Mouse (Mus musculus) ES-E14 (cell line): Measurements from ENCODE around the gene Zfp366. TPM values are rescaled to one million over a fixed set of nuclear protein-coding genes. Genes with fewer than 3 reads are reported as not detected.

Experiments used
- DNase-seq: peaks from one replicate; pipeline ENCODE4 v3.0.0-alpha.2; 2013; ENCODE audit warnings: low read depth, low spot score
- H3K27ac ChIP-seq: 2 replicates; pipeline ENCODE4 v1.5.1; 2012; ENCODE audit warnings: low read depth, mild to moderate bottlenecking, low read length, moderate library complexity, mixed read lengths; ENCODE audit not compliant: poor library complexity, insufficient read depth, severe bottlenecking
- H3K36me3 ChIP-seq: 2 replicates; pipeline ENCODE4 v1.6.1; 2012; ENCODE audit warnings: mild to moderate bottlenecking, low read length, moderate library complexity, mixed read lengths; ENCODE audit not compliant: control insufficient read depth, poor library complexity, insufficient read depth, severe bottlenecking
- H3K4me1 ChIP-seq, 2 experiments: fragments of 150-350 bp in 1 of 2; sonication (generic) in 1 of 2; 2 replicates each; pipeline ENCODE4 v1.6.1; 2012; ENCODE audit warnings: low read length in 2 of 2, mild to moderate bottlenecking in 1 of 2, mixed read lengths in 1 of 2; ENCODE audit not compliant: control insufficient read depth in 2 of 2, insufficient read depth in 2 of 2, poor library complexity in 1 of 2
- H3K4me3 ChIP-seq, 2 experiments: fragments of 150-350 bp in 1 of 2; sonication (generic) in 1 of 2; 2 replicates each; pipeline ENCODE4 v1.5.1; 2012; ENCODE audit warnings: low read length in 2 of 2, low read depth in 1 of 2, mild to moderate bottlenecking in 1 of 2, mixed read lengths in 1 of 2; ENCODE audit not compliant: insufficient read depth in 1 of 2, poor library complexity in 1 of 2, severe bottlenecking in 1 of 2
- H3K9ac ChIP-seq: 2 replicates; pipeline ENCODE4 v1.6.1; 2012; ENCODE audit warnings: low read depth, mild to moderate bottlenecking, low read length, mixed read lengths; ENCODE audit not compliant: poor library complexity, insufficient read depth, severe bottlenecking
- H3K9me3 ChIP-seq: fragments of 150-350 bp; sonication (generic); 2 replicates; pipeline ENCODE4 v1.6.1; 2012; ENCODE audit warnings: low read depth, mild to moderate bottlenecking, low read length; ENCODE audit not compliant: control insufficient read depth, insufficient read depth
- CHD2 ChIP-seq: IDR thresholded peaks from 2 replicates; pipeline ENCODE4 v1.6.1; 2014; ENCODE audit warnings: mild to moderate bottlenecking, low read depth, low read length, inconsistent platforms
- HCFC1 ChIP-seq: IDR thresholded peaks from 2 replicates; pipeline ENCODE4 v1.6.1; 2012; ENCODE audit warnings: low read length, inconsistent platforms, borderline replicate concordance; ENCODE audit not compliant: insufficient read depth
- MAFK ChIP-seq: IDR thresholded peaks from 2 replicates; pipeline ENCODE4 v1.6.1; 2014; ENCODE audit warnings: mild to moderate bottlenecking, low read depth, low read length, inconsistent platforms; ENCODE audit not compliant: insufficient read depth
- ZC3H11A ChIP-seq: IDR thresholded peaks from 2 replicates; pipeline ENCODE4 v1.6.1; 2012; ENCODE audit warnings: low read depth, mild to moderate bottlenecking, inconsistent platforms, low read length, borderline replicate concordance
- ZNF384 ChIP-seq: IDR thresholded peaks from 2 replicates; pipeline ENCODE4 v1.6.1; 2012; ENCODE audit warnings: low read depth, low read length, inconsistent platforms
- in situ Hi-C, 2 experiments: fragments of 600-800 bp; cut with MboI; formaldehyde crosslinking; loops; one replicate each; pipeline ENCODE4 v1.15.1; 2025; ENCODE audit warnings: low sequenced_read_pairs in 2 of 2, inconsistent platforms in 1 of 2; ENCODE audit not compliant: unreplicated experiment in 2 of 2
- total RNA-seq: library from RNA; depleted of rRNA; stranded (reverse); fragments of 300-350 nt; gene quantifications from 2 replicates; pipeline ENCODE4 v1.2.3, GENCODE M21; 2012

Gene Zfp366
- total RNA-seq, 1 experiment, result 0.04 TPM

- Histone ChIP-seq H3K9ac (no peak overlapping the region), H3K4me1 (0 out of 4 replicates have a peak, but pooled peaks cover 0 to 2% of the 10 kb centered on the region in 2 experiments), H3K4me3 (no peak overlapping the region), H3K9me3 (no peaks in the 10 kb centered on the region), H3K36me3 (no peaks in the 10 kb centered on the region), H3K27ac (no peak overlapping the region)
- TF ChIP-seq ZC3H11A, result no peak
- TF ChIP-seq MAFK, result no peak
- TF ChIP-seq HCFC1, result no peak
- TF ChIP-seq ZNF384, result no peak
- TF ChIP-seq CHD2, result no peak
- DNase-seq, result no peak
- in situ Hi-C loops, result no loop called here
These were observed 45.2 kb downstream of the Zfp366 start for GRCm38 (mm10) chr13:99229641-99230494.

- DNase-seq, result no peak
- H3K9ac ChIP-seq, result no peak overlapping the region
- no peaks in the 10 kb centered on the region for H3K36me3 ChIP-seq
- TF ChIP-seq ZC3H11A, result no peak
- in situ Hi-C loops, result no loop called here
- no peaks in the 10 kb centered on the region for H3K9me3 ChIP-seq
- 0 out of 4 replicates have a peak, but pooled peaks cover 0 to 2% of the 10 kb centered on the region in 2 experiments for H3K4me1 ChIP-seq
- no peak overlapping the region for H3K27ac ChIP-seq
- no peak overlapping the region for H3K4me3 ChIP-seq
These were observed 45.9 kb downstream of the Zfp366 start for GRCm38 (mm10) chr13:99230495-99230868.

GRCm38 (mm10) chr13:99233333-99233732 lies 48.7 kb downstream of the Zfp366 start:
- Histone ChIP-seq H3K27ac (no peak overlapping the region), H3K9ac (no peak overlapping the region), H3K4me1 (0 out of 4 replicates have a peak, but pooled peaks cover 0 to 2% of the 10 kb centered on the region in 2 experiments), H3K4me3 (no peak overlapping the region), H3K9me3 (no peaks in the 10 kb centered on the region), H3K36me3 (no peaks in the 10 kb centered on the region)
- no peak for DNase-seq
- in situ Hi-C loops, result no loop called here
- TF ChIP-seq CHD2 (no peak), ZNF384 (no peak), HCFC1 (no peak), MAFK (no peak), ZC3H11A (no peak)

GRCm38 (mm10) chr13:99233956-99234355 lies 49.3 kb downstream of the Zfp366 start:
- Histone ChIP-seq H3K4me1 (peaks cover 0 to 3% of the 10 kb centered on the region in 2 experiments; a peak in 1 of 4 replicates), H3K36me3 (no peaks in the 10 kb centered on the region), H3K27ac (no peak overlapping the region)

More at GRCm38 (mm10) chr13:99233956-99234355, 49.3 kb downstream of the Zfp366 start:
- no peak for DNase-seq
- Histone ChIP-seq H3K9ac (no peak overlapping the region), H3K9me3 (no peaks in the 10 kb centered on the region), H3K4me3 (no peak overlapping the region)
- no peak for TF ChIP-seq MAFK
- TF ChIP-seq CHD2, result no peak
- no peak for TF ChIP-seq HCFC1
- TF ChIP-seq ZNF384, result no peak
- TF ChIP-seq ZC3H11A, result no peak
- in situ Hi-C loops, result no loop called here
